Mouse (Mus musculus) kidney, postnatal 14 days (tissue): Measurements from ENCODE around the gene Ttc24.

Experiments
- DNase-seq: peaks from one replicate; pipeline ENCODE4 v3.0.0; 2022; ENCODE audit warnings: mixed read lengths

The Ttc24 gene

DNA sequence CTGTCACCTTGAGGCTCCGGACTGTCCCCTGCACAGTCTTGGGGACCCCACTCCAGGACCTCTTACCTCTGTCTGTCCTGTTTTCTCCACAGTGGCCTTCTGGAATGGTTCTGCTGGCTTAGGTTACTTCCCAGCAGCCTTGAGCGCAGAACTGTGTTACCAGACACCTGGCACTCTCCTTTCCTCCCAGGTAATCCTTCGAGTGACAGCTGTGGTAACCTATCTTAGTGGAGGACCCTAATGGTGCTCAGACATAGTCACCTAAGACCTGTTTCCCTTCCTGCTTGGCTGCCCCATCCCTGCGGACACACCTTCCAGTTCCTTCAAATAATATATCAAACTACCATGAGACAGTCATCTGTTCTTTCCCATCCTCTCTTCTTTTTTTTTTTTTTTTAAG lies at the start of gene Ttc24:
Gene Ttc24, minus strand, starts transcription at position 101 of the 400 bp plus-strand sequence.
- no peak for DNase-seq

GRCm38 (mm10) chr3:88127636-88128035 lies 49.5 kb upstream of the Ttc24 start:
- no peak for DNase-seq

DNA sequence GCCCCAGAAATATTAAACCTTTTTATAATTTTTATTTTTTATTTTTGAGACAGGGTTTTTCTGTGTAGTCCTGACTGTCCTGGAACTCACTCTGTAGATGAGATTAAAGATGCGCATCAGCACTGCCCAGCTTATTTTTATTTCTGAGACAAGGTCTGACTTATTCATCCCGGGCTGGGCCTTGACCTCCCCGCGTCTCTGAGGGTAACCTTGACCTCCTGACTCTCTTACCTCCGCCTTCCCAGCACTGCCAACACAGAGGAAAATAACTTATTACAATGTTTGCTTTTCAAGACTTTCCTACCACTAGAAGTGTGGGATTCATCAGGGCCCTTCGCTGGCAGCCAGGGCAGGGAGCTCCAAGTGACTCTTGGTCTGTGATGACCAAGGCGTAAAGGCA lies 48.1 kb upstream of the Ttc24 start:
- no peak for DNase-seq

DNA sequence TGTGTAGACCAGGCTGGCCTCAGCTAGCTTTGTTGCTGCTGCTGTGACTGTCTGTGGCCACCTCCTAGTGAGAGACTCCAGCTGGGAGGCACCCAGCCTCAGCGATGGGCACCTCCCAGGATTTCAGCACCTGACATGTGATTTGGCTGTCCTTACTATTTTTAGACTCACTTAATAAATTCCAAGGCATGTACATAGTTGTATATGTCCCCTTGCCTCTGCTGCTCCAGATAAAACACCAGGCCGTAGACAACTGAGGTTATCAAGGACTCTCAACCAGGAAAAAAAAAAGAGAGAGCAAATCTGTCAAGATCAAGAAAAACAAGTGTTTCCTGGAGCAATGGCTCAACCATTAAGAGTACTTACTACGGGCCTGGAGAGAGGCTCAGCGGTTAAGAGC lies 47.1 kb upstream of the Ttc24 start:
- DNase-seq: no peak

- DNase-seq: no peak
Measured at GRCm38 (mm10) chr3:88121164-88122131, 43.3 kb upstream of the Ttc24 start.

DNA sequence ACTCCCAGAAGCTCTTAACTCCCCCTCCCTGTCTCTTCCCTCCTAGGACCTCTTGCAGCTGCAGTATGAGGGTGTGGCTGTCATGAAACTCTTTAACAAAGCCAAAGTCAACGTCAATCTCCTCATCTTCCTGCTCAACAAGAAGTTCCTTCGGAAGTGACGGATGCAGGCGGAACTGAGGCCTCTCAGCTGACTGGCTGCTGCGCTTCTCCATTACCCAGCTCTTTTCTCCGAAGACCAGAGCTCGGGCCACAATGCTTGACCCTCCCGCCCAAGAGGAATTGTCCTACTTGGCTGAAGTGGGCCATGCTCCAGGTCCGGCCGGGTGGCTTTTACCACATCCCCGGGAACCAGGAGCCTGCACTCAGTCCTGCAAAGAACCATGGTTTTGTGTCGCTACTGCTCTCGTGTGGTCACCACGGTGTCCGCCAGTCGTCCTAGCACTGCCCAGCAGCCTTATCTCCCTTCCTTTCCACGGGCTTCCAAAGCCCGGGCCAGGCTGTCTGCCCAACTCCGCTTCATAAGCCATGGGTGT lies 42.1 kb upstream of the Ttc24 start:
- DNase-seq: no peak

DNA sequence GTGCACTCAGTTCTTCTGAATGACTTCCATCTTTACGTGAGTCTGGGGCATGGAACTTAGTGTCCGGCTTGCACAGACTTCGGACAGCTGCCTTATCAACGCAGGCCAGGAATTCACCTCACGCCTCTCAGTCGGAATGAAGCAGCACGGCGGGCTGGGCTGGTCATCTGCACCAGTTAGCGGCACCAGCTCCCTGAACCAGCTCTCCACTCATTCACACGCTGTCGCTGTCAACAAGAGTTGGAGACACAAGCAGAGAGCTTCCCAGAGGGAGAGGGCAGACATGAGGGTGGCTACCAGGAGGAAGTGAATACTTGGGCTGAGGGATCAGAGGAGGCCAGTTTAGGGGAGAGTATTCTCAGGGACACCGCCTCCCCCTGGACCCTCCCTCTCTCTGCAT lies 36.3 kb upstream of the Ttc24 start:
- no peak for DNase-seq

GRCm38 (mm10) chr3:88109126-88109525 lies 31.0 kb upstream of the Ttc24 start:
- DNase-seq: no peak

GRCm38 (mm10) chr3:88106126-88106525 lies 28.0 kb upstream of the Ttc24 start:
- no peak for DNase-seq

- DNase-seq: peak; percentile 47
Measured at GRCm38 (mm10) chr3:88102611-88103010, 24.5 kb upstream of the Ttc24 start.

- DNase-seq: peak; percentile 43
Measured at GRCm38 (mm10) chr3:88102196-88102595, 24.1 kb upstream of the Ttc24 start.

DNA sequence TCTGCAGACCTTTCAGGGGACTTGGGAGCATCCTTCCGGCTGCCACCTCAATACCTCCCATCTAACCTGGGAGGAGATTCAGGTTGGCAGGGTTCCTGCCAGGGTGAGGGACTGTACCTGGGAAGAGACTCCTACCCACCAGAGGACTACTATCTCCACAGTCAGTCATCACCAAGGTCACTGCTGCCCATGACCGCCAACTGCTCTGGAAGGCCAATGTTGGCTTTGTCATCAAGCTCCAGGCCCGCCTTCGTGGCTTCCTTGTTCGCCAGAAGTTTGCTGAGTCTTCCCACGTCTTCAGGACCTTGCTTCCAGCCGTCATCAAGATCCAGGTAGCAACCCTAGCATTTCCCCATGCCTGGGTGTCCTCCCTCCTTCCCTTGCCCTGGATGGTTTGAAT lies 23.6 kb upstream of the Ttc24 start:
- no peak for DNase-seq

DNA sequence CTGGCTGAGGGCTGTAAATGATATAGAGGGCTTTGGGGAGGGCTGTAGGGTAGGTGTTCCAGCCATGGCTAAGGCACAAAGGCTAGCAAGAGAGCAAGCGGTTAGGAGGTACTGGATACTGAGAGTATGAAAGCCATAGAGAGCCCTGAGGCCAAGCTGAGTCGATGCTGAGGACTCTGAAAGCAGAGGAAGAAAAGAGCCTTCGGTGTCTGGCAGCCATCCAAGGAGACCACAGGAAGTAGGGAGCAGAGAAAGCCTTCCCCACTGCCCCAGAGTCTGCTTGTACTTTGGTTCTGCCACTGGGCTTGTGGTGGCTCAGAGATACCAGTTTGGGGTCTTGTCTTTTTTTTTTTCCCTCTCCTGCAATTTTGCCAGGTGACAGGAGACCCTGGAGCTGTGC lies 22.1 kb upstream of the Ttc24 start:
- DNase-seq: no peak

DNA sequence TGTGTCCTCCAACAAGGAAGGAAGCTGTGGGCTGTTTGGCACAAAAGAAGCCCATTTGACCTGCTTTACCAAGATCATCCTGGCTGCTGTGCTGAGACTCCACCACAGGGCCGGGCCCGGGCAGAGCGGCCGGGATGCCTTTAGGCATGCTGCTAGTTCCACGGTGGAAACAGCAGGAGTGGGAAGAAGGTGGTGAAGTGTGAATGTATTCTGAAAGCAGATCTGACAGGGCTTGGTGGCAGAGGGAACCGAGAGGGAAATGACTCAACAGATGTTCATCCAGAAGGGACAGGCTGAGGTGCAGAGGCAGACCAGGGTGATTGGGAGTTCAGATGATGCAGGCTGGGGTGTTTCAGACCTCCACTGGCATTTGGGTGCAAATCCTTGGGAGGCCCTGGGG lies 19.6 kb upstream of the Ttc24 start:
- DNase-seq: no peak

DNA sequence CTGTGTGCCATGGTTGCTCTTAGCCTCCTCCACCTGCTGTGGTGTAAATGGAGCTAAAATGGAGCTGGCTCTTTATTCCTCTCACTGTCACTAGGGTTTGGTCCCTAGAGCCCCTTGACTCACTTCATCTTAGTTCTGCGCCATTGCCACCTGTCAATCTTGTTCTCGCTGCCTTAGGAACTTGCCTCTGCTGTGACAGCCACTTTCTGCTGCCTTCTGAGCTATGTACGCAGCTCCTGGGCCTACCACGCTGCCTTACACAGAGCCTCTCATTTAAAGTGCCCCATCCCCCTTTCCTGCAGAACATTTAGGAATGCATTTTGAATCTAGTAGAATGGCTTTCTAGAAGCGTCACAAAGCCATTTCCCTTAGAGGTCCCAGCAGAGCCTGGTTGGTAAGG lies 16.0 kb upstream of the Ttc24 start:
- DNase-seq: no peak

DNA sequence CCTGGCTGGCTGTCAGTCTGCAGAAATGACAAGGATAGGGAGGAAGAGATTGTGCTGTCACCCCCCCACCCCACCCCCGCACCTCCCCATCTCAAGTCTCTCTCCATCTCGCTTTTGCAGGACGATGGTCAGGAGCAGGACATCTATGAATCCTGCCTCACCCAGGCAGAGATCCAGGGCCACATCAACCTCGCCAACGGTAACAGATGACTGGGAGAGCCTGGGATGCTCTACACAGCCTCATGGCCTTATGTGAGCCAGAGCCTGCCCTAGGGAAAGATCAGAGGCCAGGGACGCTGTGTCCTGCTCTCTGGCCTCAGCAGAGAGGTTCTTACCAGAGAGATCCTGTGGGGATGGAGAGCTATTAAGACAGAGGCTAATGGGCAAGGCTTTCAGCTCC lies 12.5 kb upstream of the Ttc24 start:
- DNase-seq: no peak

DNA sequence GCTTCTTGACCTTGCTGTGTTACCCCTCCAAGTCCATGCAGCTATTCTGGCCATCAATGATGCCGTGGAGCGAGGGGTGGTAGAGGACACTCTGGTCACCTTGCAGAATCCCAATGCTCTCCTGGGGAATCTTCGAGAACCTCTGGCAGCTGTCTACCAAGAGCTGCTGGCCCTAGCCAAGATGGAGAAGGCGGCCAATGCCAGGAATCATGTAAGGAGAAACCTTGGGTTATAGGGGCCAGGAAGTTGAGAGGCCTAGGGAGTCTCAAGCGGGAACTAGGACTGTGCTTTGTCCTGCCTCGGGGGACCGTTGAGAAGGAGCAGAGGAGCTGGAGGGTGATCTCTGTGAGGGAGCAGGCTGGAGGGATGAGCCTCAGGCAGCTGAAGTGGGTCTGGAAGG lies 12.0 kb upstream of the Ttc24 start:
- no peak for DNase-seq

DNA sequence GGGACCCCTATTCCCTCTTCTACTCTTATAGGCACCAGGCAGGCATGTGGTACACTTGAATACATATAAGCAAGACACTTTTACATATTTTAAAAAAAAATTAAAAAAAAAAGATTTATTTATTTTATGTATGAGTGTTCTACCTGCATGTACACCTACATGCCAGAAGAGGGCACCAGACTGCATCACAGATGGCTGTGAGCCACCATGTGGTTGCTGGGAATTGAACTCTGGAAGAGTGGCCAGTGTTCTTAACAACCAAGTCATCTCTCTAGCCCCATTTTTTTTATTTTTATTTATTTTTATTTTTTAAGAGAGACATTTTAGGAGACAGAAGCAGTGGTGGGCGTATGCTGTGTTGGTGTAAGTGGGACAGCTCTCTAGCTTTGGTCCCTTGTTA lies 9.6 kb upstream of the Ttc24 start:
- DNase-seq: peak; percentile 43

GRCm38 (mm10) chr3:88085459-88085858 lies 7.4 kb upstream of the Ttc24 start:
- DNase-seq: no peak

GRCm38 (mm10) chr3:88084001-88084400 lies 5.9 kb upstream of the Ttc24 start:
- no peak for DNase-seq

DNA sequence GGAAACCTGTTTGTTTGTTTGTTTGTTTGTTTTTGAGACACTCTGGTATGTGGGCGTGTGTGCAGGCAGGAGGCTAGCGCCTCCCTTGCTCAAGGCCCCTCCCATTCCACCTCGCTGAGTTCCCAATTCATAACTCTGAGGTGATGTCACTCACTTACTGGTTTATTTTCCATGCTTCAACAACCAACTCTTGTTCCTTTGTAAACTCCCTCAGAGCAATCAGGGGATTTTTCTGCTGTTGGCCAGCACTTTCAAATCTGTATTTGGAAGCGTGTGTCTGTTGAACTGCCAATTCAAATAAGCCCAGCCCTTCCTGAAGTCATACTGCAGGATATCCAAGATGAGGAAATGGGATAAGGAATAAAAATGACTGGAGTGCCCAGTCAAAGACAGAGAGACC lies 4.6 kb upstream of the Ttc24 start:
- DNase-seq: no peak

DNA sequence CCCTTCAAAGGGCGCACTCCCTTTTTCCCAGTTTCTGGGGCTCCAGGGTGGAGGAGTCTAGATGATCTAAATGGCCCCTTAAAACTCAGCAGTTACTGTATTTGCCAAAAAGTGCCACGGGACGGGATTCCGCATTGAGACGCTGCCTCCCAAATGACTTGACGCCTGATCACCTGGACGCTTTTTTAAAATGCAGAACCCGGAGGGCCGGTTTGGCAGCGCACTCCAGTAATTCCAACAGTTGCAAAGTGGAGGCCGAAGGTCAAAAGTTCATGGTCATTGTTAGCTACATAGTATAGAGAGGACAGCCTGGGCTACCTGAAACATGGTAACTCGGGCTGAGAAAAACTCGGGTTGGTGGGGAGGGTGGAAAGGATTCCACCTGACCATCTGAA lies 4.1 kb upstream of the Ttc24 start:
- DNase-seq: no peak

- peak; percentile 92 for DNase-seq
Measured at GRCm38 (mm10) chr3:88081345-88082223, 3.5 kb upstream of the Ttc24 start, which contains the start of gene Iqgap3. Gene Iqgap3, plus strand, starts transcription at chr3:88081971.
